Mouse (Mus musculus) midbrain, embryonic 13.5 days (tissue): Measurements from ENCODE around the gene Hpca. TPM values are rescaled to one million over a fixed set of nuclear protein-coding genes. Genes with fewer than 3 reads are reported as not detected.

Experiments used
- ATAC-seq: fragments of 200-750 bp; cut with Nextera tagmentation; 2 replicates; pipeline ENCODE4 v1.8.0; 2017; ENCODE audit warnings: mild to moderate bottlenecking, moderate TSS enrichment, moderate library complexity
- H3K27ac ChIP-seq: fragments of 300-500 bp; sonication (generic); 2 replicates; pipeline ENCODE4 v1.5.1; 2015; ENCODE audit warnings: inconsistent platforms, mild to moderate bottlenecking, moderate library complexity
- H3K27me3 ChIP-seq: fragments of 300-500 bp; sonication (generic); 2 replicates; pipeline ENCODE4 v1.6.1; 2015; ENCODE audit warnings: mild to moderate bottlenecking, inconsistent platforms
- H3K36me3 ChIP-seq: fragments of 300-500 bp; sonication (generic); 2 replicates; pipeline ENCODE4 v1.6.1; 2015; ENCODE audit warnings: mild to moderate bottlenecking, inconsistent platforms
- H3K4me1 ChIP-seq: fragments of 300-500 bp; sonication (generic); replicated peaks from 2 replicates; pipeline ENCODE4 v1.6.1; 2015; ENCODE audit warnings: inconsistent platforms
- H3K4me2 ChIP-seq: fragments of 300-500 bp; sonication (generic); replicated peaks from 2 replicates; pipeline ENCODE4 v1.6.1; 2015; ENCODE audit warnings: moderate library complexity, mild to moderate bottlenecking, inconsistent platforms
- H3K4me3 ChIP-seq: fragments of 300-500 bp; sonication (generic); replicated peaks from 2 replicates; pipeline ENCODE4 v1.5.1; 2015; ENCODE audit warnings: mild to moderate bottlenecking, inconsistent platforms
- H3K9ac ChIP-seq: fragments of 300-500 bp; sonication (generic); replicated peaks from 2 replicates; pipeline ENCODE4 v1.6.1; 2015; ENCODE audit warnings: mild to moderate bottlenecking, inconsistent platforms
- H3K9me3 ChIP-seq: fragments of 300-500 bp; sonication (generic); 2 replicates; pipeline ENCODE4 v1.6.1; 2016; ENCODE audit warnings: mild to moderate bottlenecking, inconsistent platforms
- WGBS: fragments of 180-500 bp; shearing (Covaris S2); methylation state at CpG from one replicate; pipeline ENCODE4 v1.1.7; 2015; 5-methylcytosine and 5-hydroxymethylcytosine counted together
- polyA plus RNA-seq: library from polyadenylated mRNA; unstranded; fragments of >200 nt; fragmentation: Nextera tagmentation; extraction: Ambion mirVana; gene quantifications from 2 replicates; pipeline ENCODE4 v1.2.1, GENCODE M21; 2015

The Hpca gene
- polyA plus RNA-seq, 1 experiment from 2014 or later, result 17.9 TPM

DNA sequence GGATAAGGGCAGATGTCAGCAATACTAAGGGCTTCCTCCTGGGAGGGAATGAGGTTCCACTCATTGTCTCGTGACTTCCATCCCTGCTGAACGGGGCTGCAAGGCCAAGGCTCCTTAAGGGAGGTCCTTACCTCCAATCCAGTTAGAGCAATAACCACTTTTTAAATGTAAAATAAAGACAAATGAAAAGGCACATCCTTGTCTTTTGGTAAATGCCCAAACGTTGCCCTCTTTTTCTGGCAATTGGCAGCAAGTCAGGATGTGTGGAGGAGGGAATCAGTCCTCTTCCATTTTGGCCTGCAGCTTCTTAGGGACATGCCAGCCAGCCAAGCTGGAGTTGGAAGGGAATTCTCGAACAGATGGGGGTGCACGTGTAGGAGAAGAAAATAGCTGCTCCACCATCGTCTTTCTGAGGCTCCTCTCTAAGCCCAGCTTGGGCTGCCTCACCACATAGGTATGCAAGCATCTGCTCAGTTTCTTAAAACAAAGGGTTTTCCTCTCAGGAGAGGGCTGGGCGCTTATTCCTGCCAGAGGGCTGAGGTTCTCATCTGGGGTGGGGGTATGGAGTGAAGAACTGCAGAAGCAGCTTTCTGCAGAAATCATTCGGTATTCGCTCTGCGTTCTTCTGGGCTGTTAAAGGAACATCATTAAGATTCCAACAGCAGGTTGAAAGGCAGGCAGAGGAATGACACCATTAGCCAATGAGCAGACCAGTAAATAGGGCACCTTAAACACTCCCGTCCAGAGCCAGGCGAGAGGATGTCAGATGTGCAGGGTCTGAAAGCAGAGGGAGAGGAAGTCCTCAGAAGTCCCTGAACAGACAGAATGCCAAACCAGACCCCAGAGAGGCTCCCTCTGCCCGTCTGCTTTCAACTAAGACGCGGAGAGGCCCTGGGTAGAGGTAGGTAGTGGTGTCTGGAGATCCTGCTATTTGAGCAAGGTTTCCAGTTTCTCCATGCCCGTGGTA, 22.8 kb upstream of the Hpca start:
- Histone ChIP-seq H3K27me3 (no peaks in the 10 kb centered on the region), H3K4me1 (peaks cover 38% of the 10 kb centered on the region), H3K36me3 (peaks cover 11% of the 10 kb centered on the region), H3K4me3 (no peak overlapping the region), H3K9me3 (no peaks in the 10 kb centered on the region), H3K4me2 (no peak overlapping the region), H3K27ac (peak overlapping the region; percentile 77), H3K9ac (0 out of 2 replicates have a peak overlapping the region, but pooled peaks have one; percentile 23)
- peak; percentile 58; the same call in 1 of the 2 replicates for ATAC-seq
- WGBS, result 57% methylated on average over 16 of the region's 16 CpGs

DNA sequence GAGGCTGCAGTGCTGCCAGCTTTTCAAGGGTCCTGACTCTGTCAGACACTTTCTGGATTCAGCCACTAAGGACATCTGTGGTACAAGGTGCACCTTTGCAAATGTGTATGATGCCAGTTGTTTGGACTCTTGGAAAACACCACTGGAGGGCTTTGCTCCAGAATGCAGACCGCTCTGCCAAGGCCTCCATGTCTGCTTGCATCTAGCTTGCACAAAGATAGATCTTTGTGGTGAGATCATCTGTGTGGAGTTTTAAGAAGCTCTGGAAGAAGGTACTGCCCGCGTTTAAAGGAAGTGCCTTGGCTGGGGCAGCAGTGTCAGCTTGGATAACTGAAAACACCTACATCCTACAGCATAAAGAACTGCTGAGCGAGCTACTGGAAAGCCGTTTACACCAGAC, 21.7 kb upstream of the Hpca start:
- 89% methylated on average over 5 of the region's 5 CpGs for WGBS
- Histone ChIP-seq H3K9me3 (no peaks in the 10 kb centered on the region), H3K27me3 (peaks cover 6% of the 10 kb centered on the region), H3K36me3 (peaks cover under 1% of the 10 kb centered on the region; the same call in 1 of the 2 replicates), H3K4me2 (no peak overlapping the region), H3K27ac (0 out of 2 replicates have a peak overlapping the region, but pooled peaks have one; percentile 77), H3K9ac (no peak overlapping the region), H3K4me3 (no peak overlapping the region), H3K4me1 (peaks cover 36% of the 10 kb centered on the region)
- no peak for ATAC-seq

DNA sequence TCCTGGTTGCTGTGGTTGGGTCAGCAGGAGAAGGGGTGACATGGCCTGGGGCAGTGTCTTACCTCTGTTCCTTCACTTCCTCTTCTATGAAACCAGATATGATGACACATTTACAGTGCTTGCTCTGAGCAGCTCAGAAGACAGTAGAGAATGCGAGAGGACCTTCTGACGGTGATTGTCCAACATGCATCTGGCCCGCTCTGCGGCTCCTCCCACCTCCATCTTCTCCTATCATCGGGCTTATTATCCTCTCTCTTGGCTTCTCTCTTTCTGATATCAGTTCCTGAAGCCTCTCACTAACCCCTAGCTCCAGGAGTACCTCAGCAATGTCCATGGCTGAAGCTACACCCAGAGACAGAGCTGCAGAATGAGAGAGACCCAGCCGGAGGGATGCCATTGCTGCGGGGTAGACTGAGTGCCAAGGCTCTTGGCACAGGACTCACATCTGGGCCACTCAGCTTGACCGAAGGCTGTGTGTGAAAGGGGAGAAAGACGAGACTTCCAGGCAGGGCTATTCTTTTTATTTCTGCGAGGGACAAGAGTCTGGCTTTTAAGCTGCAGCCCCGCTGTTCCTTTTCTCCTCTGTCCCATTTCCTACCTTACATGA, 20.7 kb upstream of the Hpca start:
- H3K4me1 ChIP-seq, result peaks cover 33% of the 10 kb centered on the region
- H3K4me2 ChIP-seq, result no peak overlapping the region
- H3K4me3 ChIP-seq, result no peak overlapping the region
- 87% methylated on average over 11 of the region's 11 CpGs for WGBS
- no peaks in the 10 kb centered on the region for H3K36me3 ChIP-seq
- no peak overlapping the region for H3K9ac ChIP-seq
- H3K9me3 ChIP-seq, result no peaks in the 10 kb centered on the region
- no peak for ATAC-seq
- no peak overlapping the region for H3K27ac ChIP-seq
- H3K27me3 ChIP-seq, result peaks cover 16% of the 10 kb centered on the region

GRCm38 (mm10) chr4:129141560-129142438, 20.0 kb upstream of the Hpca start:
- Histone ChIP-seq H3K36me3 (no peaks in the 10 kb centered on the region), H3K4me1 (peaks cover 39% of the 10 kb centered on the region), H3K27ac (no peak overlapping the region), H3K9me3 (no peaks in the 10 kb centered on the region), H3K4me3 (no peak overlapping the region), H3K27me3 (peaks cover 22% of the 10 kb centered on the region), H3K4me2 (no peak overlapping the region), H3K9ac (no peak overlapping the region)
- ATAC-seq, result no peak
- 77% methylated on average over 17 of the region's 17 CpGs for WGBS

DNA sequence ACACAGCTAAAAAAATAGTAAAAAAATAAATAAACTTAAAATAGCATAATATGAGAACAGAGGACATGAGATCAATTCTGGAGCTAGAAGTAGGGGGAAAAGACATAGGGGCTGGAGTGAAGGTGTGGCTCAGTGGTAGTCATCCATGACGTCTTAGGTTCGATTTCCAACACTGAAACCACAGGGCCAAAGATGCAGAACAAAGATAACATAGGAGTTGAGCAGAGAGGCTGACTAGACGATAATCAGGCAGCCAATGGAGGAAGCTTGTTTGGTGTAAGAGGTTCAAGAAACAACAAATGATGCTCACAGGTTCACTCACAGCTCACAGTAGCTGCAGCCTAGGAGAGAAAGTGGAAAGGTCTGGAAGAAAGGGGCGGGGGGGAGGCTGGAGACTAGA, 19.0 kb upstream of the Hpca start:
- Histone ChIP-seq H3K9ac (no peak overlapping the region), H3K27me3 (peaks cover 31% of the 10 kb centered on the region), H3K4me1 (peaks cover 47% of the 10 kb centered on the region), H3K36me3 (no peaks in the 10 kb centered on the region), H3K4me2 (no peak overlapping the region), H3K27ac (no peak overlapping the region), H3K9me3 (no peaks in the 10 kb centered on the region), H3K4me3 (no peak overlapping the region)
- WGBS, result 83% methylated on average over 4 of the region's 4 CpGs
- no peak for ATAC-seq

- no peak overlapping the region for H3K4me2 ChIP-seq
- ATAC-seq, result no peak
- H3K36me3 ChIP-seq, result no peaks in the 10 kb centered on the region
- no peak overlapping the region for H3K9ac ChIP-seq
- H3K4me3 ChIP-seq, result no peak overlapping the region
- H3K27me3 ChIP-seq, result peaks cover 40% of the 10 kb centered on the region
- 91% methylated on average over 5 of the region's 5 CpGs for WGBS
- H3K4me1 ChIP-seq, result peaks cover 46% of the 10 kb centered on the region
- H3K27ac ChIP-seq, result no peak overlapping the region
- no peaks in the 10 kb centered on the region for H3K9me3 ChIP-seq
Measured at GRCm38 (mm10) chr4:129139642-129140041, 17.8 kb upstream of the Hpca start.

DNA sequence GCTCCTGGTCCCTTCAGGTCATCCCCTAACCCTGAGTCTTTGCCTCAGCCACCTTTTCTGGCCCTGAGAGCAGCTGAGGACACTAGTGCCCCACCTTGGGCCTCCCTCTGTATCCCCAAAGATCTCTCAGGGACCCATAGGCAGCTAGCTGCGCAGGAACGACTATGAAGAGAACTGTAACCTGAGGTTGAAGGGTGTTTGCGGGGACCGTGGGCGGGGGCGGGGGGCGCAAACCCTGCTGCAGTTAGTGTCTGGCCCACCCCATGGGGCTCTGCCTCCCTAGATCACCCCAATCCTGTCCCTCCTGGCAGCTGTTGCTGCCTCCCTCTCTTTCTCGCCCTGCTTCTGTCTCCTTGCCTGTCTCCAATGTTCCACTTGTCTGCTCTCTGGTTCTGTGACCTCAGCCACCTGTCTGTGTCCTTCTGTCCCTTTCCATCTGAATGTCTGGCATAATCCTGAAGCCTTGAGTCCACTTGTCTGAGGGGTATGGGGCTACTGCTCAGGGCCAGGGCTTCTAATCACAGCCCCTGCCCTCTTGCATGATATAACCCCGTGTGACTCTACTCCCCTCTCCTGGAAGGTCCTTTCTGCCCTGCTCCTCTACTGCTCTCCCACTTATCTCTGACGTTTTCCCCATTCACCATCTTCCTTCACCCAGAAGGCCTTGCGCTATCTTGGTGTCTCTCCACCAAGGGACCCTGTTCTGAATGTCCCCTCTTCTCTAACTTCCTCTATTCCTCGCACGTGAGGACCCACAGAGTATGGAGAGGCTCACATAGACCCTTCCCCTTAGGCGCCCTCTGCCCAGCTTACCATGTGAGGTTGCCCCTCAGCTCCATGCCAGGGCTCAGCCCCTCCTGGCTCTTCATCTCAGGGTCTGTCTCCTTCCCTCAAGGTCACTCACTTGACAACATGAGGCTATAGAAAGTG, 15.8 kb upstream of the Hpca start:
- H3K9me3 ChIP-seq, result no peaks in the 10 kb centered on the region
- no peak for ATAC-seq
- 43% methylated on average over 14 of the region's 14 CpGs for WGBS
- peak overlapping the region; percentile 58 for H3K4me3 ChIP-seq
- H3K9ac ChIP-seq, result peak overlapping the region; percentile 71; the same call in 1 of the 2 replicates
- H3K27me3 ChIP-seq, result peaks cover 43% of the 10 kb centered on the region
- H3K4me2 ChIP-seq, result peak overlapping the region; percentile 86
- H3K27ac ChIP-seq, result no peak overlapping the region
- H3K36me3 ChIP-seq, result no peaks in the 10 kb centered on the region
- H3K4me1 ChIP-seq, result peaks cover 36% of the 10 kb centered on the region

- no peaks in the 10 kb centered on the region for H3K9me3 ChIP-seq
- WGBS, result 2% methylated on average over 9 of the region's 80 CpGs
- H3K4me2 ChIP-seq, result peak within 1 kb of the TSS; percentile 86
- peaks cover 50% of the 10 kb centered on the region for H3K27me3 ChIP-seq
- H3K4me1 ChIP-seq, result peaks cover 29% of the 10 kb centered on the region
- no peak within 1 kb of the TSS for H3K27ac ChIP-seq
- peak; percentile 44; the same call in 1 of the 2 replicates for ATAC-seq
- peak within 1 kb of the TSS; percentile 71 for H3K9ac ChIP-seq
- peak within 1 kb of the TSS; percentile 58 for H3K4me3 ChIP-seq
- H3K36me3 ChIP-seq, result no peaks in the 10 kb centered on the region
Measured at GRCm38 (mm10) chr4:129136579-129137391, 14.9 kb upstream of the Hpca start, which contains the start of gene Fndc5. Gene Fndc5 (plus strand): TSS chr4:129136999.

GRCm38 (mm10) chr4:129136189-129136578, 14.3 kb upstream of the Hpca start:
- WGBS, result 35% methylated on average over 9 of the region's 9 CpGs
- H3K9me3 ChIP-seq, result no peaks in the 10 kb centered on the region
- ATAC-seq, result no peak
- H3K4me3 ChIP-seq, result peak overlapping the region; percentile 58
- H3K9ac ChIP-seq, result peak overlapping the region; percentile 71; the same call in 1 of the 2 replicates
- H3K27ac ChIP-seq, result no peak overlapping the region
- H3K36me3 ChIP-seq, result no peaks in the 10 kb centered on the region
- peaks cover 24% of the 10 kb centered on the region for H3K4me1 ChIP-seq
- peaks cover 56% of the 10 kb centered on the region for H3K27me3 ChIP-seq
- H3K4me2 ChIP-seq, result peak overlapping the region; percentile 86

GRCm38 (mm10) chr4:129135637-129136036, 13.8 kb upstream of the Hpca start:
- Histone ChIP-seq H3K27ac (no peak overlapping the region), H3K4me3 (no peak overlapping the region), H3K36me3 (no peaks in the 10 kb centered on the region), H3K27me3 (peaks cover 61% of the 10 kb centered on the region), H3K9me3 (no peaks in the 10 kb centered on the region), H3K4me2 (no peak overlapping the region), H3K9ac (no peak overlapping the region), H3K4me1 (peaks cover 29% of the 10 kb centered on the region)
- no peak for ATAC-seq
- 69% methylated on average over 2 of the region's 2 CpGs for WGBS
